Mouse (Mus musculus): Measurements from ENCODE around the gene 4933427D14Rik. TPM values are rescaled to one million over a fixed set of nuclear protein-coding genes. Genes with fewer than 3 reads are reported as not detected.

4933427D14Rik gene
- 34.7 and 37.4 TPM in 2 replicates for polyA plus RNA-seq (2012; rRNA removed)

DNA sequence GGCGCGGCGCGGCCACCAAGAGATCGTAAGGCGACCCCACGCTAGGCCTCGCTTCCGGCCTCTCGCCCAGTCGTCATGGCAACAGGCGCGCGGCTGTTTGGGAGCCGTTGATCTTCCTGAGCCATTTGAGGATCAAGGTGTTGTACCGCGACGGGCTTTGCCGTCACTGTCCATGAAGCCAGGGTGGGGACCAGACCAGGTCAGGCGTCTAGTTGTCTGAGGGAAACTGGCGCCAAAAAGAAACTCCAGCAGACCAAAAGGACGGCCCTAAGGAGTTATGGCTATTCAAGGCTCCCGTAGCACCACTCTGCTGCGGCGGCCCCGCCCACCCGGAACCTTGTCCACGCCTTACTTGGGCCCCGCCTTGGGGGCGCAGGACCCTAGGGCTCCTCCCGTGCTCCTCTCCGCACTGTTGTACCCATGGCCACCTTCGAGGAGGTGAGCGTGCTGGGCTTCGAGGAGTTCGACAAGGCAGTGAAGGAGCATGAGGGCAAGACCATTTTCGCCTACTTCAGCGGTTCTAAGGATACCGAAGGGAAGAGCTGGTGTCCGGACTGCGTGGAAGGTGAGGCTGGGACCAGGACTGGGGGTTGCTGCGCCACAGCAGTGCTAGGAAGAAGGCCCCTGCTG is at the start of gene 4933427D14Rik, which contains the start of gene Txndc17:
TSS of gene 4933427D14Rik (minus strand) at position 256 of the 630 bp plus-strand sequence.
TSS of gene Txndc17 (plus strand) at position 344 of the 630 bp plus-strand sequence.

DNA sequence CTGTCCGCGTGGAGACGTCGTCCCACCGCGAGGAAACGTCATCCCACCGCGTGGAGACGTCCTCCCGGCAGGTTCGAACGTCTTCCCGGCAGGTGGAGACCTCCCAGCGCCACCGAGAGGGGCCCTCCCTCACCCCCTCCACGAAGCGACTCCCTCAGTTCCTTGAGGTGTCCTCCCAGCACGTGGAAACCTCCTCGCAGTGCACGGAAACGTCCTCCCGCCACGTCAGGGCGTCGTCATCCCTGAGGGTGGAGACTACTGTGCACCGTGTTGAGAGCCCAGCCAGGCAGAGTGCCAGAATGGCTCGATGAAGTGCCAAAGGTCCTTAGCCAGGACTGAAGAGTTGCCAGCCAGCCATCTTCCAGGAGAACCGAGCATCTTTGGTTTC is 8.1 kb upstream of the 4933427D14Rik start, which contains the start of gene Med31:
TSS of gene Med31 (minus strand) at position 183 of the 388 bp plus-strand sequence.

DNA sequence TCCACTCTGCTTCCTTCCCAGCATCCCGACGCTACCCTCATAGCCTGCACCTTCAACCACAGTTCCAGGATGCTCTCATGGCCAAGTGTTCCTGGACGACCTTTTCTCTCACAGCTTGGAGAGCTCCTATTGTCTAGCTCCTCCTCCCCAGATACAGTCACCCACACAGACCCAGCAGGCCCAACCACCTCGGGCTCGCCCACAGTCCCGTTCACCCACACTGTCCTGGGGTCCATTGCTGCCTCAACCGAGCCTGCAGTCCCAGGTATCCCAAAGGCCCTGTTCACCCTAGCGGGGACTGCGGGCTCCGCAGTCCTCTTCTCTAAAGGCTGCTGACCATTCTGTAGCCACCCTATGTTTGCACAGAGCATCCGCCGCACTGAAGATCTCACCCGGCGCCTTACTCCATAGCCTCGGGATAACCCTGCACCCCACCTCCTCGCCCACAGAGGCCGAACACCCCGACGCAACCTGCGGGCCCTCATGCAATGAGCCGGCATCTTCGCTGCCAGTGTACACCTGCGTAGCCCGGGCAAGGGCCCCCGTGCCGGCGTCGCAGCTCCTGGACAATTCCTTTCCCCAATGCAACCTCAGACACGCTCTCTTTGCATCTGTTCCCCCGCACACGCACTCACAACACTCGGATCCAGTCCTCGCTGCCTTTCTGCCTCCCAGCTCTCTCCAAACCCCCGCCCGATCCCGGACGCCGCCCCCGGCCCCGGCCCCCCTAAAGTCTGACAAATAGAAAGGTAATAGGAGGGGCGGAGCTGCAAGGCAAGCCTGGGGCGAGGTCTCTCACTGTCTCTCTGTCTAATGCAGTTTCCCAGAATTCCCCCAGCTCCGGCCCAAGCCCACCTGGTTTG is 687 bp downstream of the 4933427D14Rik start, which contains the start of gene Gm43951:
TSS of gene Gm43951 (minus strand) at position 500 of the 863 bp plus-strand sequence.

DNA sequence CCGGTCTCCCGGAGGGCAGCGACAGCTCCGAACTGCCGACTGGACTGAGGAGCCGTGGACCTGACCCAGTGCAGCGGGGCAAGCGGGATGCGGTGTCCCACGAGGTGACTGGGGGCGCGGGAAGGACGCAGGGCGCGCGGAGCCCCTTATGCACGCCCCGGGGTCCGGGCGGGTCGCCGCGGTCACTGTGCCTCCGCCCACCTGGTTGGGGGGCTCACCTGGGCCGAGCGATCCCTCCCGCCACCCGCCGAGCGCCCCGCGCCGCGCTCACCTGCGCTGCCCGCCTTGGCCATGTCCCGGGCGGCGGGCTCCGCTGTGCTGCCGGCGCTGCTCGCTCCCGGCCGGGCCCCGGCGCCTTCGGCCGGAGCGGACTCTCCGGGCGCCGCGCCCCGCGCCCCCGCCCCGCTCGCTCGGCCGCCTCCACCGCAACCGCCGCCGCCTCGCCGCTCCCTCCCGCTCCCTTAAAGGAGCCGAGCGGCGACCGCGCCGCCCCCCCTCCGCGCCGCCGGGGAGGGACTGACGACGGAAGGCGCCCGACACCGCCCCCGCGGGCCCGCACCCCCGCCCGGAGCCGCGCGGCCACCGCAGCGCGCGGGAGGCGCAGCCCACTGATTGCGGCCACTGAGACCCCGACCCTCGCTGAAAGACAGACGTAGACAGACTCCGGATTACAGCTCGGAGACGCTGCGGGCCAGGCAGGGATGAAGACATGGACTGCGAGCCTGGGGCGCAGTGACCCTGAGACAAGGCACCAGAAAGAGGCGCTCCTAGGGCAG is 71.7 kb downstream of the 4933427D14Rik start, which contains the start of gene Pitpnm3:
TSS of gene Pitpnm3 (minus strand) at position 396 of the 776 bp plus-strand sequence.

Other genes with a start within 250 kb of the 4933427D14Rik start
- gene Aipl1, start 169.9 kb downstream of the 4933427D14Rik start, polyA plus RNA-seq (2012; rRNA removed) = 0.19 and 0.40 TPM in 2 replicates
- gene Pimreg, start 165.4 kb downstream of the 4933427D14Rik start, polyA plus RNA-seq (2012; rRNA removed) = 16.1 and 16.6 TPM in 2 replicates
- 17.0 and 18.0 TPM in 2 replicates for gene Pitpnm3, start 71.7 kb downstream of the 4933427D14Rik start, polyA plus RNA-seq (2012; rRNA removed)
- gene Gm43951, start 619 bp downstream of the 4933427D14Rik start, polyA plus RNA-seq (2012; rRNA removed) = 5.9 and 6.8 TPM in 2 replicates
- gene Txndc17, start 88 bp upstream of the 4933427D14Rik start, polyA plus RNA-seq (2012; rRNA removed) = 96.2 and 97.3 TPM in 2 replicates
- gene Med31, start 8.1 kb upstream of the 4933427D14Rik start, polyA plus RNA-seq (2012; rRNA removed) = 42.3 and 44.2 TPM in 2 replicates
- 3.8 and 4.1 TPM in 2 replicates for gene Slc13a5, start 59.8 kb upstream of the 4933427D14Rik start, polyA plus RNA-seq (2012; rRNA removed)
- gene Xaf1, start 94.2 kb upstream of the 4933427D14Rik start, polyA plus RNA-seq (2012; rRNA removed) = 4.1 and 6.7 TPM in 2 replicates
- gene Fbxo39, start 107.0 kb upstream of the 4933427D14Rik start, polyA plus RNA-seq (2012; rRNA removed) = not detected in 2 replicates
- gene Tekt1, start 155.0 kb upstream of the 4933427D14Rik start, polyA plus RNA-seq (2012; rRNA removed) = 3.8 and 4.3 TPM in 2 replicates
- gene Smtnl2, start 204.3 kb upstream of the 4933427D14Rik start, polyA plus RNA-seq (2012; rRNA removed) = 4.7 and 5.5 TPM in 2 replicates
- gene Ggt6, start 228.1 kb upstream of the 4933427D14Rik start, polyA plus RNA-seq (2012; rRNA removed) = not detected in 2 replicates
- 63.5 and 64.5 TPM in 2 replicates for gene Mybbp1a, start 233.9 kb upstream of the 4933427D14Rik start, polyA plus RNA-seq (2012; rRNA removed)

Data from central nervous system, embryonic 18 days (tissue).